Mouse (Mus musculus): ENCODE results near the gene Acox3. TPM values are rescaled to one million over a fixed set of nuclear protein-coding genes. Genes with fewer than 3 reads are reported as not detected.

The Acox3 gene
- polyA plus RNA-seq, 1 experiment from 2014 or later = 15.0 TPM

- Histone ChIP-seq H3K36me3 (ENCODE audit: insufficient read depth, low read length) (0 out of 2 replicates have a peak, but pooled peaks cover 14% of the 10 kb centered on the region), H3K27ac (no peak overlapping the region), H3K27me3 (ENCODE audit: insufficient read depth, low read length) (no peaks in the 10 kb centered on the region), H3K9ac (ENCODE audit: low read depth, low read length) (no peak overlapping the region), H3K4me1 (replicated peaks; ENCODE audit: insufficient read depth, low read length) (peaks cover 14% of the 10 kb centered on the region; the same call in 1 of the 2 replicates), H3K4me3 (replicated peaks; ENCODE audit: low read depth, low read length) (no peak overlapping the region), H3K9me3 (replicated peaks; ENCODE audit: low read length) (no peaks in the 10 kb centered on the region), H3K4me2 (ENCODE audit: low read length) (no peak overlapping the region)
- no peak for ATAC-seq (replicated peaks; ENCODE audit: low FRiP score, low read depth)
- TF ChIP-seq CTCF (IDR thresholded peaks at IDR 0.05; ENCODE audit: low read depth) = no peak
- 90% methylated on average over 7 of the region's 7 CpGs for WGBS
- DNase-seq (ENCODE audit: low spot score) = no peak
These were observed 24.0 kb downstream of the Acox3 start for GRCm38 (mm10) chr5:35606800-35607199.

- Histone ChIP-seq H3K9me3 (replicated peaks; ENCODE audit: low read length) (no peaks in the 10 kb centered on the region), H3K27ac (no peak overlapping the region), H3K4me2 (ENCODE audit: low read length) (no peak overlapping the region), H3K36me3 (ENCODE audit: insufficient read depth, low read length) (0 out of 2 replicates have a peak, but pooled peaks cover 9% of the 10 kb centered on the region), H3K9ac (ENCODE audit: low read depth, low read length) (no peak overlapping the region), H3K4me1 (replicated peaks; ENCODE audit: insufficient read depth, low read length) (peaks cover 14% of the 10 kb centered on the region; the same call in 1 of the 2 replicates), H3K4me3 (replicated peaks; ENCODE audit: low read depth, low read length) (no peak overlapping the region), H3K27me3 (ENCODE audit: insufficient read depth, low read length) (no peaks in the 10 kb centered on the region)
- DNase-seq (ENCODE audit: low spot score) = no peak
- no peak for ATAC-seq (replicated peaks; ENCODE audit: low FRiP score, low read depth)
- no peak for TF ChIP-seq CTCF (IDR thresholded peaks at IDR 0.05; ENCODE audit: low read depth)
- WGBS = 81% methylated on average over 7 of the region's 7 CpGs
These were observed 24.9 kb downstream of the Acox3 start for GRCm38 (mm10) chr5:35607784-35608183.

- no peaks in the 10 kb centered on the region for H3K9me3 ChIP-seq (replicated peaks; ENCODE audit: low read length)
- H3K4me3 ChIP-seq (replicated peaks; ENCODE audit: low read depth, low read length) = no peak overlapping the region
- H3K27me3 ChIP-seq (ENCODE audit: insufficient read depth, low read length) = no peaks in the 10 kb centered on the region
- H3K4me2 ChIP-seq (ENCODE audit: low read length) = no peak overlapping the region
- H3K36me3 ChIP-seq (ENCODE audit: insufficient read depth, low read length) = 0 out of 2 replicates have a peak, but pooled peaks cover 3% of the 10 kb centered on the region
- 78% methylated on average over 5 of the region's 5 CpGs for WGBS
- TF ChIP-seq CTCF (IDR thresholded peaks at IDR 0.05; ENCODE audit: low read depth) = no peak
- DNase-seq (ENCODE audit: low spot score) = no peak
- no peak for ATAC-seq (replicated peaks; ENCODE audit: low FRiP score, low read depth)
- peaks cover 14% of the 10 kb centered on the region; the same call in 1 of the 2 replicates for H3K4me1 ChIP-seq (replicated peaks; ENCODE audit: insufficient read depth, low read length)
- no peak overlapping the region for H3K27ac ChIP-seq
- no peak overlapping the region for H3K9ac ChIP-seq (ENCODE audit: low read depth, low read length)
These were observed 25.7 kb downstream of the Acox3 start for GRCm38 (mm10) chr5:35608559-35608958.

- Histone ChIP-seq H3K4me1 (replicated peaks; ENCODE audit: insufficient read depth, low read length) (peaks cover 14% of the 10 kb centered on the region; the same call in 1 of the 2 replicates), H3K27ac (no peak overlapping the region), H3K9me3 (replicated peaks; ENCODE audit: low read length) (no peaks in the 10 kb centered on the region), H3K9ac (ENCODE audit: low read depth, low read length) (no peak overlapping the region), H3K27me3 (ENCODE audit: insufficient read depth, low read length) (no peaks in the 10 kb centered on the region), H3K4me3 (replicated peaks; ENCODE audit: low read depth, low read length) (no peak overlapping the region), H3K4me2 (ENCODE audit: low read length) (no peak overlapping the region), H3K36me3 (ENCODE audit: insufficient read depth, low read length) (peaks cover 1% of the 10 kb centered on the region; the same call in 1 of the 2 replicates)
- DNase-seq (ENCODE audit: low spot score) = peak; percentile 84
- no peak for TF ChIP-seq CTCF (IDR thresholded peaks at IDR 0.05; ENCODE audit: low read depth)
- 21% methylated on average over 12 of the region's 12 CpGs for WGBS
- ATAC-seq (replicated peaks; ENCODE audit: low FRiP score, low read depth) = peak; percentile 75
These were observed 26.5 kb downstream of the Acox3 start for GRCm38 (mm10) chr5:35609381-35609780.

GRCm38 (mm10) chr5:35609971-35610370 is 27.1 kb downstream of the Acox3 start:
- H3K4me2 ChIP-seq (ENCODE audit: low read length) = no peak overlapping the region
- H3K27me3 ChIP-seq (ENCODE audit: insufficient read depth, low read length) = no peaks in the 10 kb centered on the region
- no peak overlapping the region for H3K9ac ChIP-seq (ENCODE audit: low read depth, low read length)
- H3K4me3 ChIP-seq (replicated peaks; ENCODE audit: low read depth, low read length) = no peak overlapping the region
- 44% methylated on average over 2 of the region's 2 CpGs for WGBS
- ATAC-seq (replicated peaks; ENCODE audit: low FRiP score, low read depth) (no peak), DNase-seq (ENCODE audit: low spot score) (no peak)
- H3K4me1 ChIP-seq (replicated peaks; ENCODE audit: insufficient read depth, low read length) = peaks cover 14% of the 10 kb centered on the region; the same call in 1 of the 2 replicates
- H3K9me3 ChIP-seq (replicated peaks; ENCODE audit: low read length) = no peaks in the 10 kb centered on the region
- peaks cover 3% of the 10 kb centered on the region; the same call in 1 of the 2 replicates for H3K36me3 ChIP-seq (ENCODE audit: insufficient read depth, low read length)
- no peak for TF ChIP-seq CTCF (IDR thresholded peaks at IDR 0.05; ENCODE audit: low read depth)
- no peak overlapping the region for H3K27ac ChIP-seq

GRCm38 (mm10) chr5:35610381-35610780 is 27.5 kb downstream of the Acox3 start:
- H3K36me3 ChIP-seq (ENCODE audit: insufficient read depth, low read length) = peaks cover 3% of the 10 kb centered on the region; the same call in 1 of the 2 replicates
- H3K4me2 ChIP-seq (ENCODE audit: low read length) = no peak overlapping the region
- no peak for TF ChIP-seq CTCF (IDR thresholded peaks at IDR 0.05; ENCODE audit: low read depth)
- no peaks in the 10 kb centered on the region for H3K9me3 ChIP-seq (replicated peaks; ENCODE audit: low read length)
- peaks cover 14% of the 10 kb centered on the region; the same call in 1 of the 2 replicates for H3K4me1 ChIP-seq (replicated peaks; ENCODE audit: insufficient read depth, low read length)
- WGBS = 93% methylated on average over 7 of the region's 7 CpGs
- no peak for ATAC-seq (replicated peaks; ENCODE audit: low FRiP score, low read depth)
- H3K27ac ChIP-seq = no peak overlapping the region
- DNase-seq (ENCODE audit: low spot score) = no peak
- no peaks in the 10 kb centered on the region for H3K27me3 ChIP-seq (ENCODE audit: insufficient read depth, low read length)
- H3K4me3 ChIP-seq (replicated peaks; ENCODE audit: low read depth, low read length) = no peak overlapping the region
- H3K9ac ChIP-seq (ENCODE audit: low read depth, low read length) = no peak overlapping the region

GRCm38 (mm10) chr5:35611170-35611569 is 28.3 kb downstream of the Acox3 start:
- no peak overlapping the region for H3K4me2 ChIP-seq (ENCODE audit: low read length)
- H3K9me3 ChIP-seq (replicated peaks; ENCODE audit: low read length) = no peaks in the 10 kb centered on the region
- no peak overlapping the region for H3K4me3 ChIP-seq (replicated peaks; ENCODE audit: low read depth, low read length)
- H3K27ac ChIP-seq = no peak overlapping the region
- 65% methylated on average over 9 of the region's 9 CpGs for WGBS
- no peak for TF ChIP-seq CTCF (IDR thresholded peaks at IDR 0.05; ENCODE audit: low read depth)
- ATAC-seq (replicated peaks; ENCODE audit: low FRiP score, low read depth) = peak; percentile 45; the same call in 1 of the 2 replicates
- H3K4me1 ChIP-seq (replicated peaks; ENCODE audit: insufficient read depth, low read length) = peaks cover 14% of the 10 kb centered on the region; the same call in 1 of the 2 replicates
- H3K9ac ChIP-seq (ENCODE audit: low read depth, low read length) = no peak overlapping the region
- H3K27me3 ChIP-seq (ENCODE audit: insufficient read depth, low read length) = no peaks in the 10 kb centered on the region
- DNase-seq (ENCODE audit: low spot score) = no peak
- peaks cover 3% of the 10 kb centered on the region; the same call in 1 of the 2 replicates for H3K36me3 ChIP-seq (ENCODE audit: insufficient read depth, low read length)
